Mouse (Mus musculus): ENCODE measurements around the gene Ganc. TPM values are rescaled to one million over a fixed set of nuclear protein-coding genes. Genes with fewer than 3 reads are reported as not detected.

The Ganc gene
- polyA plus RNA-seq, 1 experiment from 2014 or later: 10.1 TPM

DNA sequence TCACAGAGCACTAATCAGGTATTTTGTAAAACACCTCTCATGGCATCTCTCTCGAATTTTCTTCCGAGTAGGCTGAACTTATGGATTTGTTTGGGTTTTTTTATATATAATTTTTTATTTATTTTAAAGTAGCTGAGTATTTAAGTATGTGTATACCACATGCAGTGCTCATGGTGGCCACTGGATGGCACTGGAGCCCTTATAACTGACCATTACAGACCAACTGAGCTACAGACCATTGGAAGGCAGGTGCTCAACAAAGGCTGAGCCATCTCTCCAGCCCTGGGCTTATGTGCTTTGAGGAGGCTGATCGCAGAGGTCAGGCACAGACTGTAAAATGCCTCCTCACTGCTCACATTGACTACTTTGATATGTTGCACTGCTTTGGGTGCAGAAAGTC, 74.9 kb downstream of the Ganc start:
- Histone ChIP-seq H3K4me1 (no peaks in the 10 kb centered on the region), H3K9ac (replicated peaks) (no peak overlapping the region), H3K4me3 (replicated peaks) (no peak overlapping the region), H3K27ac (replicated peaks) (no peak overlapping the region), H3K4me2 (no peak overlapping the region), H3K36me3 (no peaks in the 10 kb centered on the region), H3K27me3 (replicated peaks) (no peaks in the 10 kb centered on the region), H3K9me3 (replicated peaks) (no peaks in the 10 kb centered on the region)
- ATAC-seq (ENCODE audit: low FRiP score): no peak
- 49% methylated on average over 3 of the region's 3 CpGs for WGBS

DNA sequence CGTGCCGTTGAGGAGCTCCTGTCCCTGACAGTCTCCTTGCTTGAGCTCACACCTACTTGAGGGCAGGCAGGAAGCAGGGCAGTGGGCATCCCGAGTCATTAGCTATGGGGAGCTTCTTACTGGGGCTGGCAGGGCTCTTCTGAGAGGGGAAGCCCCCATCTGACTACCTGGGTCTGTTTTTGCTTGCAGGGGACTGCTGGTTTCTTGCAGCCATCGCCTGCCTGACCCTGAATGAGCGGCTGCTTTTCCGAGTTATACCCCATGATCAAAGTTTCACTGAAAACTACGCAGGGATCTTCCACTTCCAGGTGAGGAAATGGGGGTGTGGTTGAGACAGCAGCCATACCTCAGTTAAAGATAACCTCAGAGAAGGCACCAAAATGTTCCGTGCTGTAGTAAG, 78.2 kb downstream of the Ganc start:
- 77% methylated on average over 8 of the region's 8 CpGs for WGBS
- H3K27me3 ChIP-seq (replicated peaks): no peaks in the 10 kb centered on the region

DNA sequence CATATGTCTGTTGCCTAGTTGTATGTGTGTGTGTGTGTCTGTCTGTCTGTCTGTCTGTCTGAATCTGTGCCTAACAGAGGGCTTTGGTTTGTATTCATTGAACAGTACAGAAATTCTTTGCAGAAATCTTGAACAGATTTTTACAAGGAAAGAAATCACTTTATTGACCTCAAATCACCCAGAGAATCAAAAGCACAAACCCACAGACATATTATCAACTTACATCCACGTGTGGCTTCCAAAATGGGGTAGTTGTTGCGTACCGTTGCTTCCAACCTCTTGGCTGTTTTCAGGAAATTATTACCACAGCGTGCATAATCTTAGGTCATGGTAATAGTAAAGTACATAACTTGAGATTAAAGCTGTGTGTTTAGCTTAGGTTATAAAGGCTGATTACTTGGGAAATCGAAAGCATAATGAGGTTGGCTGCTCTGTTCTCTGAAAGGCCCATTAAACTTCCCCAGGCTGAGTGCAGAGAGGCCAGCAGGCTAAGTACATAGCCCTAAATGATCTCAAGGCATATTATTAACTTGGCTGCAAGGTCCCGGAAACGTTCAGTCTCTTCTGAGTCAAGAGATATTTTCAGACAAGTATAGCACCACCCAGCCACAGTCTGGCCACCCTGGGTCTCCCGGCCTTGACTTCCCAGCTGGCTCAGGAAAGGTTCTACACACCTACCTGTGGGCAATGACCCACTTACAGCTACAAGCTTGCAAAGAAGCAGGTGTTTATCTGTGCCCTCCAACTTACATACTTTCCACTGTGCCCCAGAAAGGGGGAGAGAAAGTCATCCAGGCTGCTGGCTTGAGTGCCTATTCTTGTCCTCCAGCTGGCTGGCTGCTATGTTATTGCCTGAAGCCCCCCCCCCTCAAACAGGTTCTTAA, 79.1 kb downstream of the Ganc start:
- no peaks in the 10 kb centered on the region for H3K4me1 ChIP-seq
- no peak overlapping the region for H3K9ac ChIP-seq (replicated peaks)
- no peak overlapping the region for H3K27ac ChIP-seq (replicated peaks)
- WGBS: 70% methylated on average over 8 of the region's 8 CpGs
- no peaks in the 10 kb centered on the region for H3K27me3 ChIP-seq (replicated peaks)
- no peak overlapping the region for H3K4me3 ChIP-seq (replicated peaks)
- H3K9me3 ChIP-seq (replicated peaks): no peaks in the 10 kb centered on the region
- ATAC-seq (ENCODE audit: low FRiP score): no peak
- H3K36me3 ChIP-seq: no peaks in the 10 kb centered on the region
- H3K4me2 ChIP-seq: no peak overlapping the region

More for the DNA sequence above, 78.2 kb downstream of the Ganc start:
- Histone ChIP-seq H3K4me2 (no peak overlapping the region), H3K36me3 (no peaks in the 10 kb centered on the region), H3K4me3 (replicated peaks) (no peak overlapping the region), H3K4me1 (no peaks in the 10 kb centered on the region), H3K27ac (replicated peaks) (no peak overlapping the region), H3K9me3 (replicated peaks) (no peaks in the 10 kb centered on the region), H3K9ac (replicated peaks) (no peak overlapping the region)
- no peak for ATAC-seq (ENCODE audit: low FRiP score)

DNA sequence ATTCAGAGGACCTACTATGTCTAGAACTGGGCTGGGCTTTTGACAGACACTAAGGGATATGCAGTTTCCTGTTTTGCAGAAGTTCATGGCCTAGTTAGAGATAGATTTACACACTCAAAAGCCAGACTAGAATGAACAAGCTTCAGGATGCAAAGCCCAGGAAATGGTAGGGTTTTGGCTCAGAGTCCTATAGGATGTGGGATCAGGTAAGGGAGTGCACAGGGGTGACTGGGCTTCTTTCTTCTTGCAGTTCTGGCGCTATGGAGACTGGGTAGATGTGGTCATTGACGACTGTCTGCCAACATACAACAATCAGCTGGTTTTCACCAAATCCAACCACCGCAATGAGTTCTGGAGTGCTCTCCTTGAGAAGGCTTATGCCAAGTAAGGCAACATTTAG, 80.5 kb downstream of the Ganc start:
- Histone ChIP-seq H3K9ac (replicated peaks) (no peak overlapping the region), H3K36me3 (no peaks in the 10 kb centered on the region), H3K9me3 (replicated peaks) (no peaks in the 10 kb centered on the region), H3K27ac (replicated peaks) (no peak overlapping the region), H3K4me1 (no peaks in the 10 kb centered on the region), H3K4me3 (replicated peaks) (no peak overlapping the region), H3K27me3 (replicated peaks) (no peaks in the 10 kb centered on the region), H3K4me2 (no peak overlapping the region)
- WGBS: 96% methylated on average over 3 of the region's 3 CpGs
- no peak for ATAC-seq (ENCODE audit: low FRiP score)

DNA sequence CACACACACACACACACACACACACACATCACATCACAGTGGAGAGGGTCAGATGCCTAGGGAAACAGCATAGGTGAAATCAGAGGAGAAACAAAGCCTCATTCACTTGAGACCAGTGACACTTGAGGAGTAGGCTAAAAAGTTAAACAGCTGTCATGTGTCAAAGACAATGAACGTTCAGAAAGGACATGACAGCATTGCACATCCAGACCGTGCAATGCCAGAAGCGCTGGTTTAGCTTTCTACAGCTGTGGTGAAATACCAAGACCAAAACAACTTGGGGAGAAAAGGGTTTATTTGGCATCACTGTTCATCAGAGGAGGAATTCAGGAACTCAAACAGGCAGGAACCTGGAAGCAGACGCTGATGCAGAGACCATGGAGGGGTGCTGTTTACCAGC, 89.6 kb downstream of the Ganc start:
- WGBS: 78% methylated on average over 4 of the region's 4 CpGs
- no peaks in the 10 kb centered on the region for H3K4me1 ChIP-seq

DNA sequence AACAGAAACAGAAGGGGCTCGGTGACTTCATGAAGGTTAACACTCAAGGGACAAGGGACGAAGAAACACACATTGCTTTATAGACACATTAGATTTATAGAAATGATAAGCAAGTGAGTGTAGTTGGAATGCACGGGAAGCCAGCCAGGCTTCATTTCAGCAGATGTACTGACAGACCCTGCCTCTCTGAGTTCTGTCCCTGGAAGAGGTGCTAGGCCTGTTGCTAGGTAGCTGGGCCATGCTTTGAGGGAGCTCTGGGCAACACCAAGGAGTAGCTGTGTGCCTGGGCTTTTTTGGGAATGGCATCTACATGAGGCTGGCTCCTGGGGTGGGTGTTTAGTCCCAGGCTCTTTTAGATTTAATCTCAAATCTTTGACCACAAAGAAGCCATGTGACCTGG, 92.8 kb downstream of the Ganc start:
- no peak for ATAC-seq (ENCODE audit: low FRiP score)
- H3K4me1 ChIP-seq: no peaks in the 10 kb centered on the region; the same call in 1 of the 2 replicates
- no peaks in the 10 kb centered on the region for H3K9me3 ChIP-seq (replicated peaks)
- no peak overlapping the region for H3K4me2 ChIP-seq
- H3K9ac ChIP-seq (replicated peaks): no peak overlapping the region
- H3K27ac ChIP-seq (replicated peaks): no peak overlapping the region
- no peaks in the 10 kb centered on the region for H3K36me3 ChIP-seq
- 88% methylated on average over 3 of the region's 3 CpGs for WGBS
- no peak overlapping the region for H3K4me3 ChIP-seq (replicated peaks)
- H3K27me3 ChIP-seq (replicated peaks): no peaks in the 10 kb centered on the region

More for the DNA sequence above, 89.6 kb downstream of the Ganc start:
- Histone ChIP-seq H3K4me2 (no peak overlapping the region), H3K9me3 (replicated peaks) (no peaks in the 10 kb centered on the region), H3K27ac (replicated peaks) (no peak overlapping the region), H3K36me3 (no peaks in the 10 kb centered on the region), H3K27me3 (replicated peaks) (no peaks in the 10 kb centered on the region), H3K9ac (replicated peaks) (no peak overlapping the region), H3K4me3 (replicated peaks) (no peak overlapping the region)
- no peak for ATAC-seq (ENCODE audit: low FRiP score)

DNA sequence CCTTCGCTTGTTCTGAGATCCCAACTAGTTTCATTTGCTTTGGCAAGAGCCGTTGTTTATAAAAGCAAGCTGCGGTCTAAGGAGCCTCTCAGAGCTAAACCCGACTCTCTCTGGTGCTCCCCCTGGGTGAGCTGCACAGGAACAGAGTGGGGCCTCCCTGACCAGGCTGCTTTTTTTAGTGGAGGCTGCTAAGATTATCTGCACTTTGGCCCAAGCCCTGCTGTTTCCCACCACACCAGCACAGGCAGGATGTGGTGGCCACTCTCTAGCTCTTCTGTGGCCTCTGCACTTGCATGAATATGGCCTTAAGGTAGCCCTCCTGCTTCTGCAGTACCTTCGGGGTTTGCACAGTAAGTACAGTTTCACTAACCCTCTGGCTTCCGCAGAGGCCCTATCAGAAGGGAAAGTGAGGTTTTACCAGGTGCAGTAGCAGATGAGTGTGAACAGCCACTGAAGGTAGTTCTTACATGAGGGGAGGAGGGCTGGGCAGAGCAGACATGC, 96.3 kb downstream of the Ganc start:
- Histone ChIP-seq H3K9me3 (replicated peaks) (no peaks in the 10 kb centered on the region), H3K4me1 (no peaks in the 10 kb centered on the region; the same call in 1 of the 2 replicates), H3K27ac (replicated peaks) (no peak overlapping the region), H3K4me2 (no peak overlapping the region), H3K36me3 (peaks cover 2% of the 10 kb centered on the region; the same call in 1 of the 2 replicates), H3K9ac (replicated peaks) (no peak overlapping the region), H3K4me3 (replicated peaks) (no peak overlapping the region), H3K27me3 (replicated peaks) (no peaks in the 10 kb centered on the region)
- WGBS: 82% methylated on average over 6 of the region's 6 CpGs
- no peak for ATAC-seq (ENCODE audit: low FRiP score)

DNA sequence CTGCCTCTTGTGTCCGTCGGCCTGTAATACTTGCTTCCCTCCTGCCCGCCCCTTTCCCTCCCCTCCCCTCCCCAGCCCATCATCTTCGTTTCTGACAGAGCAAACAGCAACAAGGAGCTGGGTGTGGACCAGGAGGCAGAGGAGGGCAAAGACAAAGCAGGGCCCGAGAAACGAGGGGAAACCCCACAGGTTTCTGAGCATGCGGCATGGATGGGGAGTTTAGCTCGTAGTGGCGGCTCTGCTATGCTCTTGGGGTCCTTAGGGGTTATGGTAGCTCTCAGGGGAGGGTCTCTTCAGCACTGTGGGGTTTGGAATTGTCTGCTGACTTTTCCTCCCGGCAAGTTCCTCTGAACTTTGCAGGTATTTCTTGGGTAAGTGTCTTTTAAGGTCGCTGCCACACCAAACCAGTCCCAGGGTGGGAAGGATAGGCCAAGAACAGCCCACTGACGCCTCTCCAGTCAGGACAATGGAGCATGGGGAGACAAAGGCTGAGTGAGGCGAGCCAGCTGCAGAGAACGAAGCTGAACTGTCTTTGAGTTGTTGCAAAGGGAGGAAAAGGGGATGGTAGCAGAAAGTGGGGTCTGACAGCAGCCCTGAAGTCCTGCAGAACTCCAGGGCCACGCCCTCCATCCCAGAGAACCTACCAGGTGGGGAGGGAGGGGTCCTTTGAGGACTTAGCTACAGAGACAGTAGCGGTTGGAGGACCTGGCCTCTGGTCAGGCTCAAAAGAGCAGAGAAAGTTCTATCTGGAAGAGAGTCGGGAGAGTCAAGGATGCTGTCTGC, 97.6 kb downstream of the Ganc start:
- Histone ChIP-seq H3K4me3 (replicated peaks) (no peak overlapping the region), H3K27ac (replicated peaks) (no peak overlapping the region), H3K9me3 (replicated peaks) (no peaks in the 10 kb centered on the region), H3K4me1 (no peaks in the 10 kb centered on the region; the same call in 1 of the 2 replicates), H3K36me3 (peaks cover 14% of the 10 kb centered on the region), H3K9ac (replicated peaks) (no peak overlapping the region), H3K27me3 (replicated peaks) (no peaks in the 10 kb centered on the region), H3K4me2 (no peak overlapping the region)
- 38% methylated on average over 17 of the region's 17 CpGs for WGBS
- ATAC-seq (ENCODE audit: low FRiP score): no peak

DNA sequence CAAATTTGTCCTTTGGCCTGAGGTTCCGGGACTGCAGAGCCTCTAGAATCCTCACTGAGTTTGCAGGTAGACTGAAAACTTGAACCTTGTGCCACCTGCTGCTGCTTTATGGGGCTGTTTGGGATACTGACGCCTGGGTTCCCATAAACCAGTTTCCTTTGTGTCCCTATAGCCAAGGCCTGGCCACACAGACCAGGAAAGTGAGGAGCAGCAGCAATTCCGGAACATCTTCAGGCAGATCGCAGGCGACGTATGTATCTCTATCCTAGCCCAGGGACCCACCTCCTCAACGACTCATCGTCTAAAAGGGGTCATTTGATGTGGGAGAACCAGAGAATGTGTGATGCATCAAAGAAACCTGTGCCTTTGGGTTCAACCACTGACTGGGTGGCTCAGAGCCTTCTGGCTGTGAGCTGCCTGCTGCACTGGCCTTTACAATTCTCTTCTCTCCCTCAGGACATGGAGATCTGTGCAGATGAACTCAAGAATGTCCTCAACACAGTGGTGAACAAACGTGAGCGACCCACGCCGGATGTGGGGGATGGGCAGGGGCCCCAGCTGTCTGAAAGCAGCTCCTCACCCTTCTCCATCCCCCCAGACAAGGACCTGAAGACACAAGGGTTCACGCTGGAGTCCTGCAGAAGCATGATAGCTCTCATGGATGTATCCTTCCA, 98.4 kb downstream of the Ganc start:
- no peaks in the 10 kb centered on the region; the same call in 1 of the 2 replicates for H3K4me1 ChIP-seq
- ATAC-seq (ENCODE audit: low FRiP score): no peak
- WGBS: 58% methylated on average over 13 of the region's 13 CpGs

DNA sequence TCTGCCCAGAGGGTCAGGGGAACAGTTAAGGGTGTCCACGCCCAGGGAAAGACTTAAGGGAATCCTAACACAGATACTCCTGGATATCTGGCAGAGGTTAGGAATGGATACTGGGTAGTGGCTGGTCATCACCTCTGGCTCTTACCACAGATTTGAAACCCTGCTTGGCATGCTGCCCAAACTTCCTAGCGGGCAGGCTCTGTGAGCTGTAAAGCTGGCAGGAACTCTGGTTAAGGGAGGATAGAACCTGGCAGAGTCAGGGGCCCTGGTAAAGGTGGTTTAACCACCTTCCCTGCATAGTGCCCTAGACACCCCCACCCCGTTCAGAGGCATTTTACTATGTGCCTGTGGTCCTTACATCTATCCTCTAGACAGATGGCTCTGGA, 98.9 kb downstream of the Ganc start:
- H3K9ac ChIP-seq (replicated peaks): no peak overlapping the region
- H3K27ac ChIP-seq (replicated peaks): no peak overlapping the region
- H3K4me1 ChIP-seq: no peaks in the 10 kb centered on the region; the same call in 1 of the 2 replicates
- no peaks in the 10 kb centered on the region for H3K9me3 ChIP-seq (replicated peaks)
- H3K27me3 ChIP-seq (replicated peaks): no peaks in the 10 kb centered on the region
- no peak overlapping the region for H3K4me3 ChIP-seq (replicated peaks)
- H3K4me2 ChIP-seq: no peak overlapping the region
- WGBS: 80% methylated on average over 3 of the region's 3 CpGs
- H3K36me3 ChIP-seq: peaks cover 16% of the 10 kb centered on the region
- ATAC-seq (ENCODE audit: low FRiP score): no peak

More for the DNA sequence above, 98.4 kb downstream of the Ganc start:
- H3K4me3 ChIP-seq (replicated peaks): no peak overlapping the region
- no peak overlapping the region for H3K4me2 ChIP-seq
- H3K27ac ChIP-seq (replicated peaks): no peak overlapping the region
- H3K9ac ChIP-seq (replicated peaks): no peak overlapping the region
- no peaks in the 10 kb centered on the region for H3K9me3 ChIP-seq (replicated peaks)
- H3K27me3 ChIP-seq (replicated peaks): no peaks in the 10 kb centered on the region
- peaks cover 16% of the 10 kb centered on the region for H3K36me3 ChIP-seq

DNA sequence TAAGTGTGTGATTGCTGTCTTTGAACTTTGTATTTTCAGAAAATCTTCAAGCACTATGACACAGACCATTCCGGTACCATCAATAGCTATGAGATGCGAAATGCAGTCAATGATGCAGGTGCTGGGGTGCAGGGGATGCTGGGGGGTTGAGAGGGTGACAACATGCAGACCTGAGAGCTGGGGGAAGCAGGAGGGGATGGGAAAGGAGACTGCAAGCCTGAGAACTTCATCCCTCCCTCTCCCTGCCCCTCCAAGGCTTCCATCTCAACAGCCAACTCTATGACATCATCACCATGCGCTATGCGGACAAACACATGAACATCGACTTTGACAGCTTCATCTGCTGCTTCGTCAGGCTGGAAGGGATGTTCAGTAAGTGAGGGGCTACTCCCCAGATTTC, 99.4 kb downstream of the Ganc start:
- H3K9ac ChIP-seq (replicated peaks): no peak overlapping the region
- H3K4me3 ChIP-seq (replicated peaks): no peak overlapping the region
- ATAC-seq (ENCODE audit: low FRiP score): no peak
- no peaks in the 10 kb centered on the region for H3K9me3 ChIP-seq (replicated peaks)
- H3K4me1 ChIP-seq: no peaks in the 10 kb centered on the region; the same call in 1 of the 2 replicates
- no peaks in the 10 kb centered on the region for H3K27me3 ChIP-seq (replicated peaks)
- H3K27ac ChIP-seq (replicated peaks): no peak overlapping the region
- 93% methylated on average over 6 of the region's 6 CpGs for WGBS
- H3K36me3 ChIP-seq: peaks cover 16% of the 10 kb centered on the region
- no peak overlapping the region for H3K4me2 ChIP-seq

Data from neural tube, embryonic 15.5 days (tissue).